Mouse (Mus musculus) heart, adult 11 months (tissue): Measurements from ENCODE around the gene Ube4b.

Source experiments
- DNase-seq: peaks from one replicate; pipeline ENCODE4 v3.0.0; 2022

Gene Ube4b

GRCm38 (mm10) chr4:149302136-149302535 is 124.4 kb downstream of the Ube4b start:
- DNase-seq = no peak

GRCm38 (mm10) chr4:149296501-149296900 is 130.0 kb downstream of the Ube4b start:
- peak; percentile 33 for DNase-seq

GRCm38 (mm10) chr4:149292984-149293383 is 133.6 kb downstream of the Ube4b start:
- peak; percentile 87 for DNase-seq

- peak; percentile 95 for DNase-seq
Observed at GRCm38 (mm10) chr4:149291061-149291460, 135.5 kb downstream of the Ube4b start.

GRCm38 (mm10) chr4:149290157-149290750 is 136.3 kb downstream of the Ube4b start:
- DNase-seq = peak; percentile 93

DNA sequence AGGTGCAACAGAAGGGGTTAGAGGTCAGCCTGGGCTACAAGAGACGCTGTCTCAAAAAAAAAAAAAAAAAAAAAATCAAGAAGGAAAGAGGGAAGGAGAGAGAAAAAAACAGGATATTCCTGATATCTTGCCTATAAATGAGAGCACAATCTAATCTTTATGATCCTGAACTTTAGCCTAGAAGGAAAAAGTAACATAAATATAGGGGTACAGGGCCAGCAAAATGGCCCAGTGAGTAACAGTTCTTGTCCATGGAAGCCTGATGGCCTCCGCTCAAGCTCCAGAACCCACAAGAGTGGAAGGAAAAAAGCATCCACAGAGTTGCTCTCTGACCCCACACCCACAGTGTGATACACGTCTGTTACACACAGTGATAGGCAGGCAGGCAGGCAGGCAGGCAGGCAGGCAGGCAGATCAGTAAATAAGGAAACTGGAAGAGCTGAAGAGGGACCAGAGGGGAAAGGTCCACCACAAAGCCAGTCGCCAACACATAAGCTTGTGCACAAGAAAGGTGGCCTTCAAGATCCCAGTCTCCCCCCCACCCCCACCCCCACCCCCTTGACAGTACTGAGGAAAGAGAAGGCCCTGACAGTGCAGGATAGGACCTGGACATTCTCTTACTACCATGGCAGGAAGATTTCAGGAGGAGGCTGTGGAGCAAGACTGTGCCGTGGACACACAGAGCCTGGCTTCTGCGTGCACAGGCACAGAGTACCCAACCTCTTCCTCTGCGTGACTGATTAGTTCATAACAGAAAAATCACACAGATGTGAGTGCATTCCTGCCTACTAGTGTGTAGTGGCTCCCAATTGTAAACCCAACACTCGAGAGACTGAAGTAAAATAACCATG is 140.0 kb downstream of the Ube4b start:
- DNase-seq = peak; percentile 78

- peak; percentile 1 for DNase-seq
Observed at GRCm38 (mm10) chr4:149285691-149286090, 140.9 kb downstream of the Ube4b start.

- no peak for DNase-seq
Observed at GRCm38 (mm10) chr4:149283018-149283417, 143.5 kb downstream of the Ube4b start.

GRCm38 (mm10) chr4:149282025-149282738 is 144.4 kb downstream of the Ube4b start:
- DNase-seq = peak; percentile 83
